In genomic region chr11:43493815-43494409, GRCm38 (mm10) we compare ENCODE assay signal across 7 mouse cellular contexts. TPM values are rescaled to one million over a fixed set of nuclear protein-coding genes. Genes with fewer than 3 reads are reported as not detected.
DNase-seq lines count a peak whose midpoint lies in the region.

No protein-coding gene starts in this region.

- intact Hi-C loops in gastrocnemius, postnatal 14 days (cut with DNase I; ENCODE audit: low total_unique reads): loop anchor here (10.0 kb wide), 1 partner anchor 121 kb away; no protein-coding TSS in a partner anchor
- intact Hi-C loops in left cerebral cortex, postnatal 14 days (cut with DNase I): loop anchor here (2.0 to 10.0 kb wide), 5 partner anchors 42 to 231 kb away; partner anchors contain the start of gene 4933415A04Rik

- peak; percentile 66 to 70 for DNase-seq in adrenal gland, adult 18-20 months (ENCODE audit: low spot score in 2 of 2)
- DNase-seq in cerebellum, postnatal 4 days (ENCODE audit: low spot score in 2 of 2): peak; percentile 76 to 87
- DNase-seq in gastrocnemius, postnatal 14 days: peak; percentile 61
- peak; percentile 83 for DNase-seq in induced T-regulatory cell, adult 2 months (ENCODE audit: low read depth)
- DNase-seq in left cerebral cortex, postnatal 14 days (ENCODE audit: low spot score in 2 of 2): peak; percentile 71 to 84
- peak; percentile 89 for DNase-seq in mesoderm, embryonic 11.5 days (ENCODE audit: low read depth, low spot score)
- DNase-seq in skeletal muscle tissue, adult 2 months (ENCODE audit: low read depth, low spot score): peak; percentile 50

RNA-seq across cellular contexts. Expression of gene C1qtnf2, which starts 19.8 kb away (rescaled TPM):
- total RNA-seq in adrenal gland, adult 18-20 months (2021): 1 to 10 TPM; 7.7 to 8.7 TPM
- total RNA-seq in gastrocnemius, postnatal 14 days (2021): 10 to 100 TPM; 11.4 to 18.2 TPM
- 1 to 10 TPM; 3.6 to 3.8 TPM for total RNA-seq in left cerebral cortex, postnatal 14 days (2021)

RNA-seq across cellular contexts. Expression of gene Ccnjl, which starts 34.7 kb away (rescaled TPM):
- 1 to 10 TPM; 1.3 to 2.5 TPM for total RNA-seq in adrenal gland, adult 18-20 months (2021)
- total RNA-seq in gastrocnemius, postnatal 14 days (2021): 1 to 10 TPM in 1 of 2 experiments, under 1 TPM in 1; 0.78 to 1.0 TPM
- 1 to 10 TPM; 5.6 to 6.2 TPM for total RNA-seq in left cerebral cortex, postnatal 14 days (2021)

Comparison
In these comparisons a context has a peak if more than half of its experiments do, and no peak if none do; other contexts are left out.
1. Peak in every context shown above with its lines: DNase-seq.